Mouse (Mus musculus): ENCODE data around the gene Cpt1b. TPM values are rescaled to one million over a fixed set of nuclear protein-coding genes. Genes with fewer than 3 reads are reported as not detected.

Gene Cpt1b
- polyA plus RNA-seq, 1 experiment: 4.3 TPM

- Histone ChIP-seq H3K4me1 (ENCODE audit: control insufficient read depth, insufficient read depth, low read length) (no peaks in the 10 kb centered on the region), H3K27ac (ENCODE audit: control insufficient read depth, insufficient read depth, low read depth, low read length, poor library complexity) (no peak within 1 kb of the TSS), H3K4me3 (replicated peaks; ENCODE audit: control insufficient read depth, low read depth, low read length) (no peak within 1 kb of the TSS)
- WGBS: 85% methylated on average over 24 of the region's 24 CpGs
- no peak for TF ChIP-seq POLR2A (IDR thresholded peaks at IDR 0.05; ENCODE audit: borderline replicate concordance, control insufficient read depth, low read depth, low read length)
- TF ChIP-seq CTCF (IDR thresholded peaks at IDR 0.05; ENCODE audit: control insufficient read depth, insufficient read depth, low read length): no peak
These were observed 15.5 kb downstream of the Cpt1b start, which contains the start of gene Syce3 for GRCm38 (mm10) chr15:89410118-89410517. TSS of gene Syce3 (minus strand) at chr15:89410503.

DNA sequence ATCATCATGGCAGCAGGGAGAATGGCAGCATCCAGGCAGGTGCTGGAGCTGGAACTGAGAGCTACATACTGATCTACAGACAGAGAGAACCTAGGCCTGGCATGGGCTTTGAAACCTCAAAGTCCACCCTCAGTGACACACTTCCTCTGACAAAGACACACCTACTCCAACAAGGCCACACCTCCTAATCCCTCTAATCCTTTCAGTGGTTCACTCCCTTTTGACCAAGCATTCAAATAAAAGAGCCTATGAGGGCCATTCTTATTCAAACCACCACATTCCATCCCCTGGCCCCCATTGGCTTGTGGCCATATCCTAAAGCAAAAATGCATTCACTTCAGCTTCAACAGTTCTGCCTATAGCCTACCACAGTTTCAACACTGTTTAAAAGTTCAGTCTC, 19.0 kb downstream of the Cpt1b start:
- H3K4me1 ChIP-seq (ENCODE audit: control insufficient read depth, insufficient read depth, low read length): no peaks in the 10 kb centered on the region
- TF ChIP-seq CTCF (IDR thresholded peaks at IDR 0.05; ENCODE audit: control insufficient read depth, insufficient read depth, low read length) (no peak), POLR2A (IDR thresholded peaks at IDR 0.05; ENCODE audit: borderline replicate concordance, control insufficient read depth, low read depth, low read length) (no peak)
- H3K4me3 ChIP-seq (replicated peaks; ENCODE audit: control insufficient read depth, low read depth, low read length): no peak overlapping the region
- no peak overlapping the region for H3K27ac ChIP-seq (ENCODE audit: control insufficient read depth, insufficient read depth, low read depth, low read length, poor library complexity)

DNA sequence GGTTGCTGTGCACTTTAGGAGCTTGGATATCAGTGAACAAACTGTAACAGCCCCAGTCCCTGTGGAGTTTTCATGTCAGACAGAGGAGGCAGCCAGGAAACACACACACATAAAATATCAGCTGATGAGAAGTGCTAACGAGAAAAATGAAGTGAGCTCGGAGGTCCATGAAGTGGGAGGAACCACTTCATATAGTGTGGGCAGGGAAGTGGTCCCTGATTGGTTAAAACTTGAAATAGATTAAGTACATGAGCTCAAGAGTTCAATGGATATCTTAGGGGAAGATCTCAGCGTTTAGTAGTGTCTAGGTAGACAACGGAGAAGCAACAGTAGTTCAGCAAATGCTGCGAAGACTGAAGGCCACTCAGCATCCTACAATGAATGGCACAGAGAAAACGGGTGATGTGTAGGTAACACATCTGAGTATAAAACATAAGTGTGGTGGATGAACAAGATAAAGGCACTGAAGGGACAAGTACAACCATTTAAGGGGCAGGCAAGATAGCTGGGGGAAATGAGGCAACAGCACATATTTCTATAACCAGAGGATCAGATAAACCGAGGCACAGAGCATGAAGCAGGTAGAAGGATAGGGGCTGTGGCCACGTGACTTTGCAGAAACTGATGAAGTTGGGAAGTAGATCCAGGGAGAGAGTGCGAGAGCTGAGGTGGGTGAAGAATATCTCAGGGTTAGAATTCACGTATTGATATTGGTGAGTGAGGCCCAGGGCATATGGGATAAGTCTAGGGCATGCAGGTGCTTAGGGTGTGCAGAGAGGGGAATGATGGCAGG, 20.6 kb downstream of the Cpt1b start:
- Histone ChIP-seq H3K4me3 (replicated peaks; ENCODE audit: control insufficient read depth, low read depth, low read length) (no peak overlapping the region), H3K27ac (ENCODE audit: control insufficient read depth, insufficient read depth, low read depth, low read length, poor library complexity) (no peak overlapping the region), H3K4me1 (ENCODE audit: control insufficient read depth, insufficient read depth, low read length) (no peaks in the 10 kb centered on the region)
- WGBS: 70% methylated on average over 10 of the region's 10 CpGs
- TF ChIP-seq POLR2A (IDR thresholded peaks at IDR 0.05; ENCODE audit: borderline replicate concordance, control insufficient read depth, low read depth, low read length): no peak
- no peak for TF ChIP-seq CTCF (IDR thresholded peaks at IDR 0.05; ENCODE audit: control insufficient read depth, insufficient read depth, low read length)

DNA sequence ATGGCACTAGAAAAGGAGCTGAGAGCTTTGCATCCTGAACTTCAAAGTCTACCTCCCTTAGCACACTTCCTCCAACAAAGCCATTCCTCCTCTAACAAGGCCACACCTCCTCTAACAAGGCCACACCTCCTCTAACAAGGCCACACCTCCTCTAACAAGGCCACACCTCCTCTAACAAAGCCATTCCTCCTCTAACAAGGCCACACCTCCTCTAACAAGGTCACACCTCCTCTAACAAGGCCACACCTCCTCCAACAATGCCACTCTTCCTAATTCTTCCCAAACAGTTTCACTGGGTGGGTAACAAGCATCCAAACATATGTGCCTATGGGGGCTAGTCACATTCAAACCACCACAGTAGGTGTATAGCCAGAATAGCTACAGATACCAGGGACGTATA, 23.2 kb downstream of the Cpt1b start:
- TF ChIP-seq CTCF (IDR thresholded peaks at IDR 0.05; ENCODE audit: control insufficient read depth, insufficient read depth, low read length) (no peak), POLR2A (IDR thresholded peaks at IDR 0.05; ENCODE audit: borderline replicate concordance, control insufficient read depth, low read depth, low read length) (no peak)
- Histone ChIP-seq H3K4me3 (replicated peaks; ENCODE audit: control insufficient read depth, low read depth, low read length) (no peak overlapping the region), H3K4me1 (ENCODE audit: control insufficient read depth, insufficient read depth, low read length) (no peaks in the 10 kb centered on the region), H3K27ac (ENCODE audit: control insufficient read depth, insufficient read depth, low read depth, low read length, poor library complexity) (no peak overlapping the region)
- WGBS: 89% methylated on average over 1 of the region's 1 CpGs

GRCm38 (mm10) chr15:89399716-89400115, 25.9 kb downstream of the Cpt1b start:
- no peak for TF ChIP-seq POLR2A (IDR thresholded peaks at IDR 0.05; ENCODE audit: borderline replicate concordance, control insufficient read depth, low read depth, low read length)
- no peak for TF ChIP-seq CTCF (IDR thresholded peaks at IDR 0.05; ENCODE audit: control insufficient read depth, insufficient read depth, low read length)
- WGBS: 55% methylated on average over 1 of the region's 1 CpGs
- no peaks in the 10 kb centered on the region for H3K4me1 ChIP-seq (ENCODE audit: control insufficient read depth, insufficient read depth, low read length)
- H3K27ac ChIP-seq (ENCODE audit: control insufficient read depth, insufficient read depth, low read depth, low read length, poor library complexity): no peak overlapping the region
- H3K4me3 ChIP-seq (replicated peaks; ENCODE audit: control insufficient read depth, low read depth, low read length): no peak overlapping the region

DNA sequence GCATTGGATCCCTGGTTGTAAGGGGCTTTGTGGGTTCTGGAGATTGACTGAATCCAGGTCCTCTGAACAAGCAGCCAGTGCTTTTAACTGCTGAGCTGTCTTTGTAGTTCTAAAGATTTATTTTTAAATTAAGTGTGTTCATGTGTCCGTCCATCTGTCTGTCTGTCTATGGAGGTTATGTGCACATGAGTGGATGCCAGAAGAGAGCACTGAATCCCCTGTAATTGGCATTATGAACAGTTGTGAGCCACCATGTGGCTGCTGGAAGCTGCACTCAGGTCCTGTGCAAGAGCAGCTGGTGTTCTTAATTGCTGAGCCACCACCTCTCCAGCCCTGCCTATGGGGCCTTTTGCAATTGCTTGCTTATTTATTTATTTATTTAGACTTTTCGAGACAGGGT, 27.5 kb downstream of the Cpt1b start:
- Histone ChIP-seq H3K4me1 (ENCODE audit: control insufficient read depth, insufficient read depth, low read length) (no peaks in the 10 kb centered on the region), H3K4me3 (replicated peaks; ENCODE audit: control insufficient read depth, low read depth, low read length) (no peak overlapping the region), H3K27ac (ENCODE audit: control insufficient read depth, insufficient read depth, low read depth, low read length, poor library complexity) (no peak overlapping the region)
- 69% methylated on average over 2 of the region's 2 CpGs for WGBS
- no peak for TF ChIP-seq POLR2A (IDR thresholded peaks at IDR 0.05; ENCODE audit: borderline replicate concordance, control insufficient read depth, low read depth, low read length)
- TF ChIP-seq CTCF (IDR thresholded peaks at IDR 0.05; ENCODE audit: control insufficient read depth, insufficient read depth, low read length): no peak

GRCm38 (mm10) chr15:89396883-89397282, 28.8 kb downstream of the Cpt1b start:
- H3K4me1 ChIP-seq (ENCODE audit: control insufficient read depth, insufficient read depth, low read length): no peaks in the 10 kb centered on the region
- no peak overlapping the region for H3K27ac ChIP-seq (ENCODE audit: control insufficient read depth, insufficient read depth, low read depth, low read length, poor library complexity)
- H3K4me3 ChIP-seq (replicated peaks; ENCODE audit: control insufficient read depth, low read depth, low read length): no peak overlapping the region
- TF ChIP-seq CTCF (IDR thresholded peaks at IDR 0.05; ENCODE audit: control insufficient read depth, insufficient read depth, low read length): no peak
- no peak for TF ChIP-seq POLR2A (IDR thresholded peaks at IDR 0.05; ENCODE audit: borderline replicate concordance, control insufficient read depth, low read depth, low read length)
- WGBS: 84% methylated on average over 4 of the region's 4 CpGs

GRCm38 (mm10) chr15:89390081-89390480, 35.6 kb downstream of the Cpt1b start:
- no peak overlapping the region for H3K4me3 ChIP-seq (replicated peaks; ENCODE audit: control insufficient read depth, low read depth, low read length)
- no peak for TF ChIP-seq CTCF (IDR thresholded peaks at IDR 0.05; ENCODE audit: control insufficient read depth, insufficient read depth, low read length)
- TF ChIP-seq POLR2A (IDR thresholded peaks at IDR 0.05; ENCODE audit: borderline replicate concordance, control insufficient read depth, low read depth, low read length): no peak

More at GRCm38 (mm10) chr15:89390081-89390480, 35.6 kb downstream of the Cpt1b start:
- Histone ChIP-seq H3K4me1 (ENCODE audit: control insufficient read depth, insufficient read depth, low read length) (no peaks in the 10 kb centered on the region), H3K27ac (ENCODE audit: control insufficient read depth, insufficient read depth, low read depth, low read length, poor library complexity) (no peak overlapping the region)
- 89% methylated on average over 10 of the region's 10 CpGs for WGBS

All from bone marrow, adult 2 months (tissue).